Mouse (Mus musculus) MEL (cell line): Measurements from ENCODE around the gene Sucla2. TPM values are rescaled to one million over a fixed set of nuclear protein-coding genes. Genes with fewer than 3 reads are reported as not detected.

Experiments
- DNase-seq: peaks from one replicate; pipeline ENCODE4 v3.0.0; 2011; ENCODE audit warnings: low read depth, low spot score
- H3K27ac ChIP-seq: 2 replicates; pipeline ENCODE4 v1.5.1; 2012; ENCODE audit warnings: low read depth, mild to moderate bottlenecking, control low read depth, low read length, moderate library complexity; ENCODE audit not compliant: control insufficient read depth
- H3K27me3 ChIP-seq, 2 experiments: fragments of 150-350 bp in 1 of 2; sonication (generic) in 1 of 2; 2 replicates each; pipeline ENCODE4 v1.6.1; 2012; ENCODE audit warnings: low read length in 2 of 2, mild to moderate bottlenecking in 2 of 2, improper control_type of control experiment in 1 of 2, moderate library complexity in 1 of 2; ENCODE audit not compliant: insufficient read depth in 2 of 2, control insufficient read depth in 1 of 2
- H3K36me3 ChIP-seq, 2 experiments: 2 replicates each; pipeline ENCODE4 v1.6.1; 2012 to 2014; ENCODE audit warnings: low read length in 2 of 2, improper control_type of control experiment in 1 of 2, inconsistent platforms in 1 of 2, mild to moderate bottlenecking in 1 of 2; ENCODE audit not compliant: insufficient read depth in 2 of 2, control insufficient read depth in 1 of 2
- H3K4me1 ChIP-seq, 2 experiments: fragments of 150-350 bp in 1 of 2; sonication (generic) in 1 of 2; 2 replicates each; pipeline ENCODE4 v1.6.1; 2012; ENCODE audit warnings: low read length in 2 of 2, improper control_type of control experiment in 1 of 2, mild to moderate bottlenecking in 1 of 2; ENCODE audit not compliant: insufficient read depth in 2 of 2, control insufficient read depth in 1 of 2
- H3K4me3 ChIP-seq, 2 experiments: fragments of 150-350 bp in 1 of 2; sonication (generic) in 1 of 2; 2 replicates each; pipeline ENCODE4 v1.5.1; 2012; ENCODE audit warnings: low read depth in 2 of 2, low read length in 2 of 2, mild to moderate bottlenecking in 2 of 2, moderate library complexity in 2 of 2, control low read depth in 1 of 2, improper control_type of control experiment in 1 of 2; ENCODE audit not compliant: control insufficient read depth in 1 of 2, insufficient read depth in 1 of 2
- H3K79me2 ChIP-seq: 2 replicates; pipeline ENCODE4 v1.6.1; 2012; ENCODE audit warnings: mild to moderate bottlenecking, low read length, moderate library complexity; ENCODE audit not compliant: control insufficient read depth, poor library complexity, insufficient read depth
- H3K9ac ChIP-seq: 2 replicates; pipeline ENCODE4 v1.6.1; 2012; ENCODE audit warnings: low read depth, mild to moderate bottlenecking, control low read depth, low read length, moderate library complexity; ENCODE audit not compliant: control insufficient read depth, poor library complexity, severe bottlenecking
- H3K9me3 ChIP-seq: fragments of 150-350 bp; sonication (generic); replicated peaks from 2 replicates; pipeline ENCODE4 v1.6.1; 2012; ENCODE audit warnings: mild to moderate bottlenecking, low read length, improper control_type of control experiment, moderate library complexity; ENCODE audit not compliant: insufficient read depth
- CTCF ChIP-seq, 3 experiments: IDR thresholded peaks in 2 of 3; conservative IDR thresholded peaks in 1 of 3; 2 replicates each; pipeline ENCODE4 v1.5.1; 2011 to 2012; ENCODE audit warnings: low read length in 3 of 3, low read depth in 2 of 3, mild to moderate bottlenecking in 2 of 3, improper control_type of control experiment in 1 of 3, inconsistent platforms in 1 of 3, mixed read lengths in 1 of 3, moderate library complexity in 1 of 3; ENCODE audit not compliant: control insufficient read depth in 1 of 3, insufficient read depth in 1 of 3, poor library complexity in 1 of 3, severe bottlenecking in 1 of 3
- E2F4 ChIP-seq: IDR thresholded peaks from 2 replicates; pipeline ENCODE4 v1.6.1; 2011; ENCODE audit warnings: low read depth, low read length, improper control_type of control experiment, borderline replicate concordance
- ELF1 ChIP-seq: IDR thresholded peaks from 2 replicates; pipeline ENCODE4 v1.6.1; 2014; ENCODE audit warnings: low read depth, mild to moderate bottlenecking, inconsistent platforms, low read length, improper control_type of control experiment, moderate library complexity
- GABPA ChIP-seq: IDR thresholded peaks from 2 replicates; pipeline ENCODE4 v1.6.1; 2012; ENCODE audit warnings: low read depth, mild to moderate bottlenecking, inconsistent platforms, low read length, improper control_type of control experiment, moderate library complexity
- KAT2A ChIP-seq: conservative IDR thresholded peaks from 2 replicates; pipeline ENCODE4 v1.6.1; 2012; ENCODE audit warnings: low read depth, low read length, improper control_type of control experiment, inconsistent platforms
- MAZ ChIP-seq: IDR thresholded peaks from 2 replicates; pipeline ENCODE4 v1.6.1; 2012; ENCODE audit warnings: low read depth, mild to moderate bottlenecking, inconsistent platforms, low read length, improper control_type of control experiment
- MEF2A ChIP-seq: IDR thresholded peaks from 2 replicates; pipeline ENCODE4 v1.6.1; 2014; ENCODE audit warnings: low read depth, mild to moderate bottlenecking, inconsistent platforms, low read length, improper control_type of control experiment; ENCODE audit not compliant: poor library complexity, insufficient replicate concordance, severe bottlenecking; ENCODE audit errors: extremely low read depth
- MYC ChIP-seq: IDR thresholded peaks from 2 replicates; pipeline ENCODE4 v1.6.1; 2011; ENCODE audit warnings: low read depth, mild to moderate bottlenecking, low read length, improper control_type of control experiment, moderate library complexity
- NRF1 ChIP-seq: IDR thresholded peaks from 2 replicates; pipeline ENCODE4 v1.6.1; 2014; ENCODE audit warnings: low read depth, mild to moderate bottlenecking, inconsistent platforms, low read length, improper control_type of control experiment, moderate library complexity; ENCODE audit not compliant: poor library complexity, insufficient read depth, severe bottlenecking
- POLR2A ChIP-seq, 2 experiments: IDR thresholded peaks; 2 replicates each; pipeline ENCODE4 v1.6.1; 2011 to 2012; ENCODE audit warnings: low read length in 2 of 2, mild to moderate bottlenecking in 2 of 2, control low read depth in 1 of 2, improper control_type of control experiment in 1 of 2, low read depth in 1 of 2, moderate library complexity in 1 of 2; ENCODE audit not compliant: control insufficient read depth in 1 of 2, insufficient read depth in 1 of 2, poor library complexity in 1 of 2
- POLR2AphosphoS5 ChIP-seq: IDR thresholded peaks from 2 replicates; pipeline ENCODE4 v1.6.1; 2012; ENCODE audit warnings: low read depth, borderline replicate concordance, mild to moderate bottlenecking, inconsistent platforms, low read length, moderate library complexity, mixed read lengths
- SIN3A ChIP-seq: IDR thresholded peaks from 2 replicates; pipeline ENCODE4 v1.6.1; 2012; ENCODE audit warnings: low read length, improper control_type of control experiment, inconsistent platforms
- TAL1 ChIP-seq: IDR thresholded peaks from 2 replicates; pipeline ENCODE4 v1.6.1; 2012; ENCODE audit warnings: mild to moderate bottlenecking, inconsistent platforms, low read length, moderate library complexity, mixed read lengths
- TBP ChIP-seq: IDR thresholded peaks from 2 replicates; pipeline ENCODE4 v1.8.0; 2011; ENCODE audit warnings: low read depth, low read length, improper control_type of control experiment
- UBTF ChIP-seq: IDR thresholded peaks from 2 replicates; pipeline ENCODE4 v1.6.1; 2012; ENCODE audit warnings: low read depth, mild to moderate bottlenecking, inconsistent platforms, low read length, improper control_type of control experiment, moderate library complexity, borderline replicate concordance; ENCODE audit not compliant: insufficient read depth
- ZNF384 ChIP-seq: IDR thresholded peaks from 2 replicates; pipeline ENCODE4 v1.6.1; 2012; ENCODE audit warnings: low read depth, mild to moderate bottlenecking, inconsistent platforms, low read length, improper control_type of control experiment
- polyA plus RNA-seq, 2 experiments: library from polyadenylated mRNA; stranded (reverse) in 1 of 2; unstranded in 1 of 2; fragments of >175 nt in 1 of 2; fragments of >200 nt in 1 of 2; gene quantifications; 2 replicates each; pipeline versions ENCODE4 v1.2.1 to v1.2.4; 2012; ENCODE audit warnings: low replicate concordance in 2 of 2, low read depth in 1 of 2; ENCODE audit not compliant: insufficient read length in 2 of 2, insufficient read depth in 1 of 2, missing spikeins in 1 of 2
- total RNA-seq: library from RNA; depleted of rRNA; stranded (reverse); fragments of 300-350 nt; gene quantifications from 2 replicates; pipeline ENCODE4 v1.2.3, GENCODE M21; 2012

Gene Sucla2
- total and polyA plus RNA-seq, 3 experiments: 59.4 to 65.5 (median 61.6) TPM

- no peak overlapping the region for H3K9ac ChIP-seq
- no peaks in the 10 kb centered on the region for H3K4me1 ChIP-seq
- H3K27ac ChIP-seq: no peak overlapping the region
- no peaks in the 10 kb centered on the region for H3K36me3 ChIP-seq
- H3K9me3 ChIP-seq: no peaks in the 10 kb centered on the region
- TF ChIP-seq POLR2A (IDR thresholded peaks at IDR 0.05; ENCODE audit: control insufficient read depth in 1 of 2, insufficient read depth in 1 of 2, low read depth in 1 of 2, low read length in 2 of 2, poor library complexity in 1 of 2) (no peak), CTCF (IDR thresholded peaks at IDR 0.05 in 2 of 3, conservative IDR thresholded peaks at IDR 0.05 in 1 of 3; ENCODE audit: control insufficient read depth in 1 of 3, insufficient read depth in 1 of 3, low read depth in 2 of 3, low read length in 3 of 3, poor library complexity in 1 of 3, severe bottlenecking in 1 of 3) (no peak), TBP (no peak), POLR2AphosphoS5 (no peak), NRF1 (no peak), MYC (no peak), MAZ (no peak), SIN3A (no peak)
- H3K79me2 ChIP-seq: no peaks in the 10 kb centered on the region
- DNase-seq: no peak
- no peak overlapping the region for H3K4me3 ChIP-seq
- peaks cover 0 to 2% of the 10 kb centered on the region in 2 experiments; a peak in 2 of 4 replicates for H3K27me3 ChIP-seq
Observed at GRCm38 (mm10) chr14:73632648-73633263, 107.6 kb downstream of the Sucla2 start.

GRCm38 (mm10) chr14:73634356-73634755 is 109.2 kb downstream of the Sucla2 start:
- H3K4me3 ChIP-seq: no peak overlapping the region
- peaks cover 0 to 2% of the 10 kb centered on the region in 2 experiments; a peak in 2 of 4 replicates for H3K27me3 ChIP-seq
- no peaks in the 10 kb centered on the region for H3K4me1 ChIP-seq
- no peak for DNase-seq
- H3K9ac ChIP-seq: no peak overlapping the region
- TF ChIP-seq UBTF (no peak), POLR2AphosphoS5 (no peak), GABPA (no peak), E2F4 (no peak), ZNF384 (no peak), ELF1 (no peak), TAL1 (no peak), KAT2A (no peak), MEF2A (no peak)
- TF ChIP-seq, all 39 proteins: peak for 0
- Histone ChIP-seq H3K9me3 (no peaks in the 10 kb centered on the region), H3K27ac (no peak overlapping the region), H3K79me2 (no peaks in the 10 kb centered on the region), H3K36me3 (no peaks in the 10 kb centered on the region)
